Mouse (Mus musculus) kidney, postnatal 25 days (tissue): ENCODE data around the gene Supt20.
"Not testable (repeated sequence)": the region's sequence is repeated elsewhere in the genome, so short reads cannot be mapped to it uniquely, and the experiment has no call there.

ENCODE experiments used
- DNase-seq, 2 experiments: peaks; one replicate each; pipeline ENCODE4 v3.0.0; 2021; ENCODE audit warnings: mixed read lengths in 2 of 2

Gene Supt20

DNA sequence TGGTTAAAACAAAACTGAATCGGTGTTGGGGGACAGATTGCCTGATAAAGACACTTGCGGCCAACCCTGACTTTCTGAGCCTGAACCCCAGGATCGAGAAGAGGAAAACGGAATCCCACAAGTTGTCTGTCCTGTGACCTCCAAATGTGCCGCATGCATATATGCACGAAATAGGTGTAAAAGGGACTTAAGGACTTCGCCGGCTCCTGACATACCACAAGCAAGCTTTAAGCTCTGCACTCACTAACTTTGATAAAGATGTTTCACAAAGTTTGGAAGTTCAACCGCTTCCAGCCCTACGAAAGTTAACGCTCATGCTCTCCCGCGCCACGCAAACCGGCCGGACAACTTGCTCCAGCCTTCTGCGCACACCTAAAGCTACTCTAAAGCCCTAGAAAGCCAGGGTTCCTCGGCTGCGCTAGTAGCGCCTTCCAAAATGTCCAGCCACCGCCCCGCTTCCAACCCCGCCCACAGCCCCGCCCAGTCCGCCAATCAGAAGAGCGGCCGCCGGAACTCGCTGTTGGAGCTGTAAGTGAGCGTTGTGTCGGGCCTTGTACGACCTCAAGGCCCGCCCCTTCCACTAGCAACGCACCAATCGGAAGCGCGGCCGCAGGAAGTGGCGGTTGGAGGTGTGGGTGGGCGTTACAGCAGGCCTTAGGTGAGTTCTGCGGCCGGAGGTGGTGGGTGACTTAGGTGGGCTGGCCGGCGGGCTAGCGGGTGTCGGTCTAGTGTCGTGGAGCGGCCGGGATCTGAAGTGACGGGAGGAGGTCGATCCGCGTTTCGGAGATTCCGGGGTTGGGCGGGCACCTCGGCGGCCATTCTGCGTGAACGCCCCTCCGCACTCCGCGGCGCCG lies at the start of gene Supt20:
TSS of gene Supt20 (plus strand) at position 606 of the 854 bp plus-strand sequence.
- DNase-seq = peak; percentile 93 to 97

DNA sequence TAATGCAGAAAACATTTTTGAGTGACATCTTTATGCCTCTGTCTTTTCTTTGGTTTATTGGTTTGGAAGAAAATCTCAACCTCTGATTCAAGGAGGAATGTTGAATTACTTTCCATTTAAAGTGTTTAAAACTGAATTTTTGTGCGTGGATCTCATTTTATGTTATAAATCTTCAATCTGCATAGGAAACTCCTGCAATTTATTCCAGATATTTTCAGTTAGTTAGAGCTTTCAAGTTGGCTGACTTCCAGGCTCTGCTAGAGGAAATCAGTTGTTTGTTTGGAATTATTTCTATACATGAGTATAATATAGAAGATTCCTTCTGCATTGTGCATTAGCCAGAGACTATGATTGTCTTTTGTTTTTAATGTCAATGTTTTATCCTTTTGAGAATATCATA lies 49.8 kb upstream of the Supt20 start:
- DNase-seq = no peak

DNA sequence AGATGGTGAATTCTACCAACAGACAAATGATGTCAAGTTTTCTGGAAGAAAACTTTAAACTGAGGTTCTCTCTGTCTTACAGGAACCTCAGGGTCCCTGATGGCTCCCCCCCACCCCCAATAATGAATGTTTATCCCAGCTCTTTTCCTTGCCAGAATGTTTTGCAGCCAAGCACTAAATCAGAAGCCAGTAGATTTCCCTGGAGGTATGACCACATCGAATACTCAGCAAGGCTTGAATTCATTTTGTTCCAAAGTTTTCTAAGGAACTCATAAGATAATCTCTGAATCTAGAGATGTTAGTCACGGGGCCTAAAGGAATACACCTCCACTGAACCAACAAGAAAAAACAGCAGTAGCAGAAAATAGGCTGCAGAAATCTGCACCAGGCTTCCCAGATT lies 45.0 kb upstream of the Supt20 start:
- no peak for DNase-seq

DNA sequence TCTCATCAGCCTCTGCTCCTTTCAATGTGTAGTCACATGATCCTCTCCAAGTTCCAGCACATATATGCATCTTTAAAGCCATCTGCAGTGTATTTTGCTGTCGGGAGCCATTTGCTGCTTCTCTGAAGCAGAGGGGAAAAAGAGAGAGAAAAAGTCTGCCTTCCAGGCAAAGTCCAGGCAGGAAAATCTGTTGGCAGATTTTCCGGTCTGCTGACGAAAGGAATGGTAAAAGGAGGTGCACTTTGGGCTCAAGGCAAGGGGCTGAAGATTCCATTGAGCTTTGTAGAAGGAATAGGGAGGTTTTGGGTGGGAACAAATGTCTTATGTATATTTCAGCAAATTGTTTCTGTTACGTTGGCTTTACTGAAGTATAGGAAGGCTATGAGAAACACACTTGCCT lies 41.0 kb upstream of the Supt20 start:
- peak; percentile 45 to 70 for DNase-seq

DNA sequence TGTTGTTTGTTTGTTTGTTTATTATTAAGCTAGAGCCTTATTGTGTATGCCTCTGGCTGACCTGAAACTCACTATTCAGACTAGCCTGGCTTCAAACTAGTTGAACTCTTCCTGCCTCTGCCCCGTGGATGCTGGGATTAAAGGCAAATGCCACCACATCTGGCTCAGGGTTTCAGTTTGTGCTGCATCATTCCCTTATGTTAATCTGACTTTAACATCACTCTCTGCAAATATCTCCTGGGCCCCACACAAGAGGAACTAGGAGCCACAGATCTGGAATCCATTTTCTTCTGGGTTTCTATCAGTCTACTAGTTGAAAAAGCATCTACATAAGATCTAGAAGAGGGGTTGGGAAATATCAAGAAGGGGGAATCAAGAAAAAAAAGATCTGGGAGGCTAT lies 38.4 kb upstream of the Supt20 start:
- DNase-seq = no peak

DNA sequence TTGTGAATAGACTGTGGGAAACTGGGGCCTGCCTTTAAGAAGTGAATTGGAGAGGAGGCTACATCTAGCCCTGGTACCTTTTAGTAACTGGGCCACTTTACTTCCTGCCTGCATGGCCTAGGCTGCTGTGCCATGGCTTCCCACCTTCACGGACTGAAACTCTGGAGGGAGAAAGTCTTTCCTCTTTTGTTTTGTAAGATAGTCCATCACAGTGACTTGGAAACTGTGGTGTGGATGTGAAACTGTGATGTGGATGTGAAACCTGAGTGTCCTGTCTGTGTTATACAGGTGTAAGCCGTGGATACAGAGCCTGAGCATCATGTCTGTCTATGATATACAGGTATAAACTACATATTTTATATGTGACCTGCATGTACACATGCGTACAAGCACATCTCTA lies 35.5 kb upstream of the Supt20 start:
- no peak for DNase-seq

DNA sequence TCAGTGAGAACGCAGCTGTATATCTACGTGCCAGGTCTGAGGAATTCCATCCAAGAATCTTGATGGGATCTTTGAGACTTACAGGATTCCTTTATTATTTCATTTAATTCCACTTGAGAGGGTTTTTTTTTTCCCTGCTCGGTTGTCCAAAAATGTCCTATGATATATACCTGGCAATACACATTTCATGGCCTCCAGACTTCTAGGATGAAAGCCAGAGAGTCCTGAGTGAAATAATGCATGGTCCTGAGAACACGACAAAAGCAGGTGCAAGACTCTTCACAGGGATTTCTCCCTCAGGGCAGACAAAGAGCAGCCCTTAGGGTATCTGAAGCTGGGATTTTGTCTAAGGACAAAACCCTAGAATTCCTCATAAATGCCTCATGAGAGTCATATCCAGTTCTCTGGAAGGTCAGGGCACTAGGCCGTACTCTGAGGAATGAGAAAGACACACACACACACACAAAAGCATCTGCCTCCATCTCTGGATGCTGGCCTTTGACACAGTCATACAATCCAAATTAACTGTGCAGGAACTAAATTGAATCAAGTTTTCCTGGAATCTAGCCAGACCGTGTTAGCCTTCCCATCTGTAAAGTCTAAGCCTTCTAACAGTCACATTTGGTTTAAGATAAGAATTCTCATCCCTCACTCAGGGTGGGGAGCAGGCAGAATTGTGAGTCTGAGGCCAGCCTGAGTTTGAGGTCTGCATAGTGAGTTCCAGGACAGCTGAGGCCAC lies 34.5 kb upstream of the Supt20 start:
- DNase-seq = no peak

DNA sequence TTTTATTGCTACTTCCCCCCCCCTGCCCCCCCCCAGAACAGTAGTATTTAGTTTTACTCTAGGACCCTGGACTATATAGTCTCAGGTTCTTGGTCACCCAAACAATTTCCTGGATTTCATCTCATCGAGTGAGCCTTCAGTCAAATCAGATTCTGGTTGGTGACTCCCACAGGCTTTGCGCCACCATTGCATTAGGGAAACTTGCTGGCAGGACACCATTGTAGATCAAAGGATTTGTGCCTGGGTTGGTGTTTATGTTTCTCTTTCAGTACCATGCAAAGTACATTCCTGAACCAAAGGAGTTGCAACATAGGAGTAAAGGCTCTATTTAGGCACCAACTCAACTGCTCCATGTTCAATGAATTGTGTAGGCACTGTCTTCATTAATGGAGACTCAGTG lies 32.9 kb upstream of the Supt20 start:
- no peak for DNase-seq

DNA sequence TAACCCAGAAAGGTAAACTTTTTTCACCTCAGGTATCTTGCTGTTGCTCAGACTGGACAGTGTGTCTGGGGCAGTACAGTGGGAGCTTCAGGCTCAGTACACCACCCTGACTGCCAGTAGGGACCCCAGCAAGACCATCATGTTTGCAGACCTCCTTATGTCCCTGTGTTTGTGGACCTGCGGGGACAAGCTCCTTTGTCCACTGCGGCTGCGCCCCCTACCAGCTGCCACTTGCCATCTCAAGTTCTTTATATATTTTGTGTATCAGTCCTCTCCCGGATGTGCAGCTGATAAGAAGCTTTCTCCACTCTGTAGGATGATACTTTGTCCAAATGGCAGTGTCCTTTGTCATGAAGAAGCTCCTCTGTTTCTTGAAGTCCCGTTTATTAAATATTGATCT lies 30.2 kb upstream of the Supt20 start:
- peak in 1 of 2 experiments; percentile 15 for DNase-seq

DNA sequence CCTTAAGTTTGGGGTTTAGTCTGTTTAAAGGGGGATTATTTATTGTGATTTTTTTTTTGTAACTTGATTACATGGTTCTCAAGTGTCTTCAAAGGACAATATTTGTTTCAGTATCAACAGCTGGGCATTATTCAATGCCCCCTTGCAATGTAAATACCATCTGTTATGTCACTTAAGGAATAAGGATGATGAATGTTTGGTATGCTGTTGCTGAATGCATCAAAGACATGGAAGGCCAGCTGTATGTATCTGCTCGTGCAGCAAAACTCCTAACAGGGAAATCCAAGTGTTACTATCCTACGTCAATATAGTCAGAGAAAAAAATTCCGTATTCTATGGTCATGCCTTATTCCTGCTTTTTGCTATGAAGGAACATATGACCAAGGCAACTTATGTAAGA lies 24.5 kb upstream of the Supt20 start:
- DNase-seq = no peak

DNA sequence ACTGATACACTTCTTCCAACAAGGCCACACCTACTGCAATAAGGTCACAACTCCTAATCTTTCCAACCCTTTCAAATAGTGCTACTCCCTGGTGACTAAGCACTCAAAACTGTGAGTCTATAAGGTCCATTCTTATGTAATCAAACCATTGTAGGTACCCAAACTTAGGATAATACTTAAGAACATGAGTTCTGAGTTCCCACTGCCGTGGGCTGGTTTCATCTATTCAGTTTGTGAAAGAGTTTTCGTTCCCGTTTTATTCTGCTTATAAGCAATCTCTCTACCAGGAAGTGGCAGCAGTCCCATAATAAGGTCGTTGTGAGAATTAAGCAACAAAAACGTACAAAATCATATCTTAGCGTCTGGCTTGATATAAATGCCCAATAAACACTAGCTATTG lies 23.9 kb upstream of the Supt20 start:
- DNase-seq = no peak

DNA sequence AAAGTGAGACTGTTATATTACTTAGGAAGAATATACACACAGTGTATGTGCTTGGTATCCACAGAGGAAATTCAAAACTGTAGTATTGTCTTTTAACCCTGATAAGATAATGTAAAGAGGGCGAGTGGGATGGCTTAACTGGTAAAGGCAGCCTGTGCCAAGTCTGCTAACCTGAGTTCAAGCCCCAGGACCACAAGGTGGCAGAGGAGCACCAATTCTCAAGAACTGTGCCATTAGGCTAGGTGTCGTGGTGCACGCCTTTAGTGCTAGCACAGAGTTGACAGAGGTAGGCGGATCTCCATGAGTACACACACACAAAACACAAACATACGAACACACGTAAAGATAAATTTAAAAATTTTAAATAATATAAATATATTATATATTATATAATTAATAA lies 23.0 kb upstream of the Supt20 start:
- no peak for DNase-seq

DNA sequence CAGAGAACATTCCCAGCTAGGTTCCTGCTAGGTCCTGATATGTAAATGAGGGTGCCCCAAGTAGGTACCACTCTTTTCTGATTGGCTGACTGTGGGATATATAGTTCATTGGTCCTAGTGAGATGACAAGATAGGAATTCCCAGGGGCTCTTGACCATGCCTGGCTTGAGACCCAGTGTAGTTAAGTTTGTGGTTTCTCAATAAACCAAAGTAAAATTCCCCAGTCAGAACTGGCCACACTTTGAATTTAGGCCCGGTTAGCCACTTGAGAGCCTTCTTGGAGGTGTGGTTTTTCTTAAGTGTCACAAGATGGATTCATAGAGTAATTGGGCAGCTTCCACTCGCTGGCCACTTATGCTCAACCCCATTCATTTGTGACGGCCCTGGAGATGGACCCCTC lies 20.5 kb upstream of the Supt20 start:
- DNase-seq = no peak

DNA sequence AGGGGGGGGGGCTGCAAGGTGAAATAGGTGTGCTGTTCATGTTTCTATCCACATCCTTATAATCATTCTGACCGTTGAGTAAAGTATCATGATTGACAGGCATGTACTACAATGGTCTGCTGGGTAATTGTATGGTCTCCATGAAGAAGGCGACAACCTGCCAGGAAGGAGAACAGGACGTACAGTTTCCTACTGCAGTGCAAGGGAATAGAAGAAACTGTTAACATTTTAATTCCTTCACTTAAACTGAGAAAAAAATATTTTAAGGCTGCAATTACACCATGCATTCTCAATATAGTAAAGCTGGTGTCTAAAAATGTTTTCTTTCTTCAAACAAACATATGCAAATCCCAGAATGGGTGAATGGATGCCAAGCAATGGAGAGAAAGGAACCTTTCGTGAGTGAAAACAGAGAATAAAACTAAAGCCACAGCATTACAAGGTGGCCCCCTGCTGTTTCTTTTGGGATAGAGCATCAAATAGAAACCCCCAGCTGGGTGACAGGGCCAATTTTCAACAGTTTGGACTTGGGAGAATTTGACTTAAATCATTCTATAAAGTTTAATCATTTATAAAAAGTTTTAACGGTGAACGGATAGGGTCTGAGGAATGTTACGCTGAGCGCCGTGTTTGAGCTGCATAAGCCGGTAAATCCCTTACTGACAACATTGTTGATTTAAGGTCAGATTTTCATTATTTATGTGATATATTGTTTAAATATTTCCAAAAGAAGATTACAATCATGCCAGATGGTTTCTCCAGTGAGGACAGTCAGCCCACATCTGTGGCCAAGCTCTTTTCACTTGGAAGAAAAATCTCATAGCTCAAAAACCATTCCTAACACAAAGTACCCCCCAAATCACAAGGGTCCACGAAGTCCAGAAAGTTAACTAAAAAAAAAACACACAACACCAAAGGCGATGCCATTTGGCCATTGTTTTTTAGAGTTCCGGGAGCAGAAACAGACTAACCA lies 19.8 kb upstream of the Supt20 start:
- peak in 1 of 2 experiments; percentile 60 for DNase-seq

DNA sequence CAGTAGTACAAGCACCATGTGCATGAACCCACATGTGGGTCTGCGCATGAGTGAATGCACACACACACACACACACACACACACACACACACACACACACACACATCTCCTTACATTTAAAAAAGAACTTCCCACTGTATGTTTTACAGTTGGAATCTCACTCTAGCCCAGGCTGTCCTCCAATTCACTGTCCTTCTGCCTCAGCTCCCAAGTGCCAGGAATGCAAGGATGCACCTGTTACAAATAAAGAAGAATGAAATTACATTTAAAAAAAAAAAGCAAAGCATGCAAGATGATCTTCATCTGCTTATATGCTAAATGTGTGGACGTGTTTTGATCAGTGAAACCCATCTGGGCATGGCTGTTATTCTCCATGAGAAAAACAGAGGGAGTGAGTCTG lies 15.8 kb upstream of the Supt20 start:
- DNase-seq = no peak

DNA sequence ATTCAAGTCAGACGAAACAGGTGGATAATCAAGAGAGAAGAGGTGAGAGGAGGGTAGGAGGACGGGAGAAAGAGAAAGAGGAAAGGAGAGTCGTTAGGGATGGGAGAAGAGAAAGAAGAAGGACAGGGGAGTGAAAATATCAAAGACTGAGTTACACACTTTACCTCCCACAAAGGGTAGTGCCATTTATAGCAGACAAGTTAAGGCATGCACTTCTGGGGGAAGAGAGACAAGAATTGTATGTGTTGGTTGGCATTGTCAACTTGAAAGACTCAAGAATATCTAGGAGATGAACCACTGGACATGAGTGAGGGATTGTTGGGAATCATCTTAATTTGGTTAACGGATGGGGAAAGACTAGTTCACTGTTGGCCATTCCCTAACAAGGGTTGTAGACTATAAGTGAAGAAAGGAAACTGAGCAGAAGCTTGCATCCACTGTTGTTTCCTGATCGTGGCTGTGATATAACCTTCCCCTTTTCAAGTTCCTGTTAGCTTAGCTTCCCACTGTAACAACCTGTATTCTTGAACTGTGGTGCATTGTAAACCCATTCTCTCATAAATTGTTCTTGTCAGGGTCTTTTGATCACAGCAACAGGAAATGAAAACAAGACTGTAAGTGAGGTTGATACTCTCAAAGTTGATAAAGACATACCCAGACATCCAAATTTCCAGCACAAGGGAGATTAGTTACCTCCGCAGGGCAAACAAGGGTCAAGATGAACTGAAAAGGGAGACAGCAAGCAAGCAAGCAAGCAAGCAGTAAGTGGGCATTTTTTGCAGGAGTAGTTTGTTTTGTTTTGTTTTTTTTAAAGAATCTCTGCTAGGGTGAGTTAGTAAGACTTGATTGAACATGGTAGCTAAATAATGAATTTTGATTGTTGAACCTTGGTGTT lies 11.1 kb upstream of the Supt20 start:
- no peak for DNase-seq

DNA sequence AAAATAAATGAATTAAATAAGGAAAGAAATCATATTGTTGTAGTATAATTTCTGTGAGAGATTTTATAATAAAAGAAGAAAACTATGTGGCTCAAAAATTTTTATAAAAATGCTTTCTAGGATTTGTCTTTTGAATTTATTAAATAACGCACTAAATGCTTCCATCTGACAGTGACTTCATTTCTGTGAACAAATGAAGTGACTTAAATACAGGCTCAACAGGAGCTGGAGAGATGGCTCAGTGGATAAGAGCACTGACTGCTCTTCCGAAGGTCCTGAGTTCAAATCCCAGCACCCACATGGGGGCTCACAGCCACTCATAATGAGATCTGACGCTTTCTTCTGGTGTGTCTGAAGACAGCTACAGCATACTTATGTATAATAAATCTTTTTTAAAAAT lies 7.4 kb upstream of the Supt20 start:
- DNase-seq = no peak

DNA sequence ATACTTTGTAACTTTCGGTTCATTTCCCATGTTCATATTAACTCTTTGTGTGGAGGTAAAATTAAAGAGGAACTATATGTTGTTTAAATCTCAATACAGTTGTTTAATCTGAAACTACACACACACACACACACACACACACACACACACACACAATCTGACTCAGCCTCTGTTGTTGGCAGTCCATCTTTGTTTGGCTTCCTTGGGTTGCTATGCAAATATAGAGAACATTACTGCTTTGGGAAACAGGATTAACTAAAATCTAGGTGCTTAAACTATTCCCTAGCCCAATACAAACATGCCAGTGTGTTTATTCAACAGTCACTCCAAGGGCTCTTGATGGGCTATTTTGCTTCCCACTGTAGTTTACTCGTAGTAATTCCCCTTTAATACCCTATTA lies 5.4 kb upstream of the Supt20 start:
- no peak for DNase-seq

DNA sequence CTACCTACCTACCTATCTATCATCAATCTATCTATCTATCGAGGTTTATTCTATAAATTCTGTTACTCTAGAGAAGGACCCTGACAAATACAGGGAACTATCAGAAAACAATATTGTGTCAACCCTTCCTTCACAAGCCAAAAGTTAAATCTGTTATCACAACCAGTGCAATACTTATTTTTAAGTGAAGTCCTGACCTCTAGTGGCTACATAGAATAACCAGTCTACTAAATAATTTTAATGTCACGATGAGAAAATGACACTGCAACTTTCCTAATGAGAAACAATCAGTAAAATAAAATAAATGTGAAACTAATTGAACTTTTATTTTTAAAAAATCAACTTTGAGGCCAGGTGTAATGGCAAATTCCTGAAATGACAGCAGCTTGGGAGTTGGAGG lies 3.5 kb upstream of the Supt20 start:
- DNase-seq = no peak

DNA sequence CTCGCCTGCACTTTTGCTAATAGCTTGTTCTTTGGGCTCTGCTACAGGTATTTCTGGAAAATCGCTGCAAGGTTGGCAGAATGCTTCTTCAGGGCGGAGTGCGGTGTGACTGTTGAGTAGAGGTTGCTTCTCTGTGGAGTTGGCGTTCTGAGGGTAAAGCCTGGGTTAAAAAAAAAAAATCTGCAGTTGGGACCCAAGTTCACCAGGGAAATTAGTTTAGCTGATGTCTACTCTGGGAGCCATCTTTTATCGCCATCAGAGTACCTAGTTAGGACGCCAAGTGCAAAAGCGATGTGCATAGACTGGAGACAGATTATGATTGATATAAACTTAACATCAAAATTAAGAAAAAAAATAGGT lies 429 bp downstream of the Supt20 start:
- no peak for DNase-seq

DNA sequence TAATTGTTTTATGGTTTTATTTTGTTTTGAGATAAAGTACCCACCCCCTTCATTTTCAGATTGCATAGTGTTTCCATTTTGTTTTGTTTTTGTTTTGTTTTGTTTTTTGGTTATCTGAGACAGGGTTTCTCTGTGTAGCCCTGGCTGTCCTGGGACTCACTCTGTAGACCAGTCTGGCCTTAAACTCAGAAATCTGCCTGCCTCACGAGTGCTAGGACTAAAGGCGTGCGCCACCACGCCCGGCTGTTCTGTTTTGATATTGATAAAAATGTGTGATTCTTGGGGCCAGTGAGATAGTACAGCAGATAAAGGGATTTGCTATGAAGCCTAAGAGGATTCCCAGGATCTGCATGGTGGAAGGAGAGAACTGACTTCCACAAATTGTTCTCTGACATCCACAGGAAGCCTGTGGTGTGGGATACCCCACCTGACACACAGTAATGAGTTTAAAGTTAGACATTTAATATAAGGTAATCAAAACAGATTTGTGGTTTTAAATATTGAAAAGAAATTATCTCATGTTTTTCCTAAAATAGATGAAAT lies 7.2 kb downstream of the Supt20 start:
- DNase-seq = no peak

DNA sequence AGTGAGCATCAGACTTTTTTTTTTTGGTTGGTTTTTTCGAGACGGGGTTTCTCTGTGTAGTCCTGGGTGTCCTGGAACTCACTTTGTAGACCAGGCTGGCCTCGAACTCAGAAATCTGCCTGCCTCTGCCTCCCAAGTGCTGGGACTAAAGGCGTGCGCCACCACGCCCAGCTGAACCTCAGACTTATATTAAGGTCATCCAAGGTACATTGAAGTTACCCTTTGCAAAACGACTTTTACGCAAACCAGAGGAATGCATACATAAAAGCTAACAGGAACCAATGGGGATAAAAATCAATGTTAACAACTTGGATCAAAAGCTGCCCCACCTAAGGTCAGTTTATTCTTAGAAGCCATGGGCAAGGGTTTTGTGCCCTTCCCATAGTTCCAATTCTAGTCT lies 11.5 kb downstream of the Supt20 start:
- DNase-seq = not testable (repeated sequence)
